Mouse (Mus musculus): ENCODE results near the gene Sumo1. TPM values are rescaled to one million over a fixed set of nuclear protein-coding genes. Genes with fewer than 3 reads are reported as not detected.

The Sumo1 gene
- polyA plus RNA-seq, 1 experiment from 2014 or later: 460 TPM

DNA sequence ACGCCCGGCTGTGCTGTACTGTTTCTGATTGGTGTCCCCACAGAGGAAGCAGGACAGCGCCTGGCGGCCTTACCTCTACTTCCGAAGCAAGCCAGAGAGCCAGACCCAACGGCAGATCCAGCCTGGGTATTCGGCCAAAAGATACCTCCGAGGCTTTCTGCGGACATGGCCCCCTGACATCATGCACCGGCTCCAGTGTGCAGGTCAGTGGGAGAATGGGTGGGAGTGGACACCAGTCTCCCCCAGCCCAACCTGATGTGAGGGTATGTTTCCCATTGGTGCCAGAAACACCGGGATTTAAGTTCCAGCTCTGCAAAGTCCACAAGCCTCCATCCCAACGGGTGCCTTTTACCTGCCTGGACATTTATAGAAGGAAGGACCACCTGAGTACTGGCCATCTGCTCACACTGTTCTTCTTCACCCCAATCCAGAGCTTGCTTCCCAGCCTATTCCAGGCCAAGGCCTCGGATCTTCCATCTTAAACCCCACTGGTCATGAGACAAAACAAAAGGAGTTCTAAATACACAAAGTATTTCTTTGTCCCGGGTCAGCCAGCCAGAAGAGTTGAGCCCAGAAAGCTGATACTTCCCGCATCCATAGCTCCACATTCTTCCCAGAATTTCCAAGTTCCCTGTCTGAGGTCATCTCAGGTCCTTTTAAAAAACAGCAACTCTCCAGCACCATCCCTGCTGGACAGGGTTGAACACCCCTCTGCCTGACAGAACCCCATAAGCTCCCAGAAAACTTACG is 129.2 kb downstream of the Sumo1 start:
- no peak overlapping the region for H3K9ac ChIP-seq (ENCODE audit: low read depth, low read length)
- H3K27me3 ChIP-seq (ENCODE audit: control insufficient read depth, insufficient read depth, low read length): no peaks in the 10 kb centered on the region
- no peaks in the 10 kb centered on the region for H3K9me3 ChIP-seq (ENCODE audit: control insufficient read depth, low read length)
- no peak overlapping the region for H3K27ac ChIP-seq (ENCODE audit: low read depth, low read length)
- H3K4me2 ChIP-seq (replicated peaks; ENCODE audit: low read depth, low read length): no peak overlapping the region
- 87% methylated on average over 16 of the region's 16 CpGs for WGBS
- H3K4me3 ChIP-seq (ENCODE audit: low read length): no peak overlapping the region
- no peaks in the 10 kb centered on the region for H3K36me3 ChIP-seq (ENCODE audit: control insufficient read depth, insufficient read depth, low read length)
- H3K4me1 ChIP-seq (ENCODE audit: control insufficient read depth, insufficient read depth, low read length): no peaks in the 10 kb centered on the region
- ATAC-seq (ENCODE audit: low FRiP score, low TSS enrichment): no peak

- no peak overlapping the region for H3K4me3 ChIP-seq (ENCODE audit: low read length)
- no peak overlapping the region for H3K4me2 ChIP-seq (replicated peaks; ENCODE audit: low read depth, low read length)
- no peaks in the 10 kb centered on the region for H3K9me3 ChIP-seq (ENCODE audit: control insufficient read depth, low read length)
- H3K27ac ChIP-seq (ENCODE audit: low read depth, low read length): no peak overlapping the region
- no peak for ATAC-seq (ENCODE audit: low FRiP score, low TSS enrichment)
- no peaks in the 10 kb centered on the region for H3K27me3 ChIP-seq (ENCODE audit: control insufficient read depth, insufficient read depth, low read length)
- H3K9ac ChIP-seq (ENCODE audit: low read depth, low read length): no peak overlapping the region
- no peaks in the 10 kb centered on the region for H3K36me3 ChIP-seq (ENCODE audit: control insufficient read depth, insufficient read depth, low read length)
- 0 out of 2 replicates have a peak, but pooled peaks cover 4% of the 10 kb centered on the region for H3K4me1 ChIP-seq (ENCODE audit: control insufficient read depth, insufficient read depth, low read length)
- WGBS: 68% methylated on average over 19 of the region's 19 CpGs
These were observed 130.0 kb downstream of the Sumo1 start for GRCm38 (mm10) chr1:59540537-59541148.

DNA sequence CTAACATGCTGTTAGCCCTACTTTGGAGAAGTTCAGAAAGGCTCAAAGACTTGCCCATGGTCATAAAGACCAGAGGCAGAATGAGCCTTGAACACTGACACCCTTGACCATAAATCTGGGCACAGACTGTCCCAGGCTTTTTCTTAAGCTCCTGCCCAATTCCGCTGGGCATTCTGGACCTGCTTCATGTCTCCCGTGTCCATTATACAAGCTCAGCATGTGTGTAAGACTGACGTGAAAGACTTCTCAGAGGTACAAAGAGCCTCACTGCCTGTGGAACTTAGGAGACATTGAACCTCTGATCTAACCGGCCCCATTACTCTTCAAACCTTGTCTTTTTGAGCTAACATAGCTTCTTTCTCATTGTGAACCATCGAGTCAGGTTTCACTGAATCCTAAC is 132.3 kb downstream of the Sumo1 start:
- 85% methylated on average over 5 of the region's 5 CpGs for WGBS
- H3K9ac ChIP-seq (ENCODE audit: low read depth, low read length): no peak overlapping the region
- no peak for ATAC-seq (ENCODE audit: low FRiP score, low TSS enrichment)

More for the DNA sequence above, 132.3 kb downstream of the Sumo1 start:
- no peaks in the 10 kb centered on the region for H3K36me3 ChIP-seq (ENCODE audit: control insufficient read depth, insufficient read depth, low read length)
- H3K27me3 ChIP-seq (ENCODE audit: control insufficient read depth, insufficient read depth, low read length): no peaks in the 10 kb centered on the region
- peaks cover 13% of the 10 kb centered on the region for H3K4me1 ChIP-seq (ENCODE audit: control insufficient read depth, insufficient read depth, low read length)
- no peaks in the 10 kb centered on the region for H3K9me3 ChIP-seq (ENCODE audit: control insufficient read depth, low read length)
- H3K27ac ChIP-seq (ENCODE audit: low read depth, low read length): no peak overlapping the region
- H3K4me2 ChIP-seq (replicated peaks; ENCODE audit: low read depth, low read length): no peak overlapping the region
- no peak overlapping the region for H3K4me3 ChIP-seq (ENCODE audit: low read length)

Other genes with a start within 250 kb of the Sumo1 start
- 20.1 and 29.2 TPM in 2 replicates for gene Fzd7, start 188.4 kb downstream of the Sumo1 start, polyA plus RNA-seq (2014; fragmentation: Nextera tagmentation; extraction: Ambion mirVana)
- 0.90 and 1.4 TPM in 2 replicates for gene Gm973, start 154.6 kb downstream of the Sumo1 start, polyA plus RNA-seq (2014; fragmentation: Nextera tagmentation; extraction: Ambion mirVana)
- gene Nop58, start 14.1 kb upstream of the Sumo1 start, polyA plus RNA-seq (2014; fragmentation: Nextera tagmentation; extraction: Ambion mirVana): 298 and 318 TPM in 2 replicates
- 13.6 and 14.2 TPM in 2 replicates for gene Bmpr2, start 92.6 kb upstream of the Sumo1 start, polyA plus RNA-seq (2014; fragmentation: Nextera tagmentation; extraction: Ambion mirVana)
- gene Fam117b, start 242.2 kb upstream of the Sumo1 start, polyA plus RNA-seq (2014; fragmentation: Nextera tagmentation; extraction: Ambion mirVana): 11.2 and 19.2 TPM in 2 replicates

Data from kidney, embryonic 14.5 days (tissue).